Mouse (Mus musculus): ENCODE results near the gene Slfn9.

DNA sequence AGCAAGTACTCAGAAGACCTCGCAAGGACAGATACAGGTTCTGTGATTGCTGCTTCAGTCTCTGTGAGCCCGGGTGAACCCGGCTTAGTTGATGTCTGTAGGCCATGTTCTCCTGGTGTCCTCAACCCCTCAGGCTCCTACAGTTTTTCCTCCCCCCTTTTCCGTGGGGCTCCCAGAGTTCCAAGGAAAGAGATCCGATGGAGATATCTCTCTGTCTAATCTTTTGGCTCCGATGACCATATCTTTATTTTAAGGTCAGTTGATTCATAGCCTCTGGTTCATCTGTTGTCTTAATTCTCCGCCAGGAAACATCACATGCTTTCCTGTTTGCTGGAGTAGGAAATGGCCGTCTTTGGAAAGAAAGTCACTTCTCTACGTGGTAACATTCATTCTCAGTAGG, 42.6 kb downstream of the Slfn9 start:
- no peak for TF ChIP-seq POLR2A (IDR thresholded peaks at IDR 0.05; ENCODE audit: insufficient read length, low read depth)
- no peak for TF ChIP-seq SRF (IDR thresholded peaks at IDR 0.05; ENCODE audit: control insufficient read depth, insufficient read length, low read depth)
- no peak for TF ChIP-seq TCF12 (IDR thresholded peaks at IDR 0.05; ENCODE audit: insufficient read depth, poor library complexity, severe bottlenecking)
- TF ChIP-seq MYOD1 (IDR thresholded peaks at IDR 0.05; ENCODE audit: control insufficient read depth in 1 of 3, insufficient read length in 2 of 3, low read depth in 2 of 3): no peak
- TF ChIP-seq MYOG (IDR thresholded peaks at IDR 0.05; ENCODE audit: control insufficient read depth in 1 of 3, insufficient read depth in 1 of 3, insufficient read length in 2 of 3, low read depth in 2 of 3): no peak
- TF ChIP-seq E2F4 (IDR thresholded peaks at IDR 0.05; ENCODE audit: insufficient read depth): no peak
- no peak for TF ChIP-seq MAX (IDR thresholded peaks at IDR 0.05; ENCODE audit: low read depth)
- TF ChIP-seq CEBPB (IDR thresholded peaks at IDR 0.05; ENCODE audit: insufficient read depth, poor library complexity, severe bottlenecking): no peak
- no peak for TF ChIP-seq POLR2AphosphoS2 (IDR thresholded peaks at IDR 0.05; ENCODE audit: insufficient read length, low read depth)
